Mouse (Mus musculus): Measurements from ENCODE around the gene Arhgef3.

Gene Arhgef3

DNA sequence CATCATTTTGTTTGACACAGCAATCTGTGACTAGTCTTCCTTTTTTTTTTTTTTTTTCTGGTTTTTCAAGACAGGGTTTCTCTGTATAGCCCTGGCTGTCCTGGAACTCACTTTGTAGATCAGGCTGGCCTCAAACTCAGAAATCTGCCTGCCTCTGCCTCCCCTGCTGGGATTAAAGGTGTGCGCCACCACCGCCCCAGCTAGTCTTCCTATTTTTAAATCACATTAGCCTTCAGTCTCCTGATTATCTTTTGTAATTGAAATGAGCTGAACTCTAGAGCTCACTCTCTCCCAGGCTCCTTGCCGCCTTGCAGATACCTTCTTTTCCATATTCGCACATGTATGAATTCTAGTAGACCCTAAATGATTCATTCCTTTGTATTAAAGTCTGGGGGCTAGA lies 234.0 kb downstream of the Arhgef3 start:
- no peak for DNase-seq

GRCm38 (mm10) chr14:27349120-27349519 lies 234.4 kb downstream of the Arhgef3 start:
- no peak for DNase-seq

GRCm38 (mm10) chr14:27349828-27350729 lies 235.4 kb downstream of the Arhgef3 start:
- DNase-seq: no peak

GRCm38 (mm10) chr14:27351051-27351475 lies 236.4 kb downstream of the Arhgef3 start:
- DNase-seq: peak; percentile 53 to 61

DNA sequence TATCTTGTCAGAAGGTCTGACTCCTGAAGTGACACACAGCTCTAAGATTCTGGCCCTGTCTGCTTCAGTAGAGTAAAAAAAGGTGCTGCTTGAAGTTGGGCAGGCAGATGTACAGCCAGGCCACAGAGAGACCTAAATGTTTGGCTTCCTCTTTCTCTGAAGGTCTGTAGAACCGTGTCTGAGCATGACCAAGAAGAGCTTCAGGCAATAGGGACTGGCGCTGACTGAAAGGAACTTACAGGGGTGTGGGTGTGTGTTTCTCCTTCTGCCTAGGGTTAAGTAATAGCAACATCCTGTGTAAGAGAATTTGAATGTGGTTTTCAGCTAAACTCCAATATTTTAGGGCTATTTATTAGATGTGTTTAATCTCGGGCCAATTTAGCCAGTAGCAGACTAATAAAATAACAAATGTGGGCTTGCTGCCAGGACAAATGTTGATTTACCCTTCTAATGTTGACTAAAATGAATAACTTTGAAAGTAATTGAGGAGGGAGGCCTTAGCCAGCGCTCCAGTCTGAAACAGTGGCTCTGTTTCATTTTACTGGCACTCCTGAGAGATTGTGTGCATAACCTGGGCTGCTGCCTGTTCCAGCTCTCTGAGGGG lies 236.9 kb downstream of the Arhgef3 start:
- peak in 1 of 2 experiments; percentile 52 for DNase-seq

DNA sequence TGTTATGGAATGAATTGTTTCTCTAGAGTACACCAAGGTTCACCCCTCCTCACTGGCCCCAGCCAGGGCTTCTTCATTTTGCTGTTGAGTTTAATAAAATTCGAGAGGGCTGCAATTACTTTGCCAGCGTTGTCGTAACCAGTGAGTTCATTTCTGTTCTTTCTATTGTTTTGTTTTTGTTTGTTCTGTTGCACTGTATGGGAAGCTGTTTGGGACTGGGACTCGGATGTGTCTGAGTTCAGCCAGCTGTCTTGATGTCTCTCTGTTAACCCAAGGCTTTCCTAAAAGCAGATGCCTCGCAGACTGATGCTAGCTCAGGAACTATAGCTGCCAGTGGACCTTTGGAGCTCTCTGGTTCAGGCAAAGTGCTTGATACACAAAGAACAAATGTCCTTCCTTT lies 237.8 kb downstream of the Arhgef3 start:
- no peak for DNase-seq

GRCm38 (mm10) chr14:27355151-27355550 lies 240.5 kb downstream of the Arhgef3 start:
- no peak for DNase-seq

GRCm38 (mm10) chr14:27355937-27356336 lies 241.2 kb downstream of the Arhgef3 start:
- DNase-seq: no peak

GRCm38 (mm10) chr14:27357139-27357538 lies 242.4 kb downstream of the Arhgef3 start:
- no peak for DNase-seq

DNA sequence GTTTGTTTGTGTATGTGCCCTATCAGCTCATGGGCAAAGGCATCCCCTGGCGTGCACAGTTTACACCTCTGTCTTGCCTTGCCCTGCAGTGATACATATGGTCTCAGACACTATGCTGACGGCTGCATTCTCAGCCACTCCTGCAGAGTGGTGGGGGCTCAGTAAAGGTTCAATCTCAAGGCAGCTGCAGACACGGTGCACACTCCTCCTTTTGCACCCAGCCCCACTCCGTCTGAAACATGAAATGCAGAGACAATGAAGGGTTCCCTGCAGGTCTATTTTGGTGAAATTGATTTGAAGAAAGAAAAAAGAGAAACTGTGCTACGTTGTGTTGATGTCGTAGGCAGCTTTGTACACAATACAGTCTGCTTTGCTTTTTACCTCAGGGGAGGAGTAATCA lies 243.5 kb downstream of the Arhgef3 start:
- no peak for DNase-seq

DNA sequence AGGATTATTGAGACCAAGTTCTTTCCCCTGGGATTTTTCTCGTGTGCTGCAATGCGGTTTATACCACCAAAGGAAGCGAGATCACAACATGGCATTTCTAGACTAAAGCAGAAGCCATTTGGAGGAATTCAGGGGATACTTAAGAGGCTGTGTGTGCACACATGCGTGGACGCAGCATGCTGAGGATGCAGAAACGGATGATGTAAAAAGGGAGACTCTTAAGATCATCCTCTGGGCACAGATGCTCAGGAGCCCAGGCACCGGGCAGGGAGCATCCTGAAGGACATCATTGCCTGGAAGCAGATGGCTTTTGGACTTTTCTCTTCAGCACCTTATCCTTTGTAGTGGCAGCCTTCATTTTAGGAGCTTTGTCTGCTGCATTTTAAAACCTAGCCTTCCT lies 246.2 kb downstream of the Arhgef3 start:
- DNase-seq: no peak

GRCm38 (mm10) chr14:27361514-27361913 lies 246.8 kb downstream of the Arhgef3 start:
- no peak for DNase-seq

DNA sequence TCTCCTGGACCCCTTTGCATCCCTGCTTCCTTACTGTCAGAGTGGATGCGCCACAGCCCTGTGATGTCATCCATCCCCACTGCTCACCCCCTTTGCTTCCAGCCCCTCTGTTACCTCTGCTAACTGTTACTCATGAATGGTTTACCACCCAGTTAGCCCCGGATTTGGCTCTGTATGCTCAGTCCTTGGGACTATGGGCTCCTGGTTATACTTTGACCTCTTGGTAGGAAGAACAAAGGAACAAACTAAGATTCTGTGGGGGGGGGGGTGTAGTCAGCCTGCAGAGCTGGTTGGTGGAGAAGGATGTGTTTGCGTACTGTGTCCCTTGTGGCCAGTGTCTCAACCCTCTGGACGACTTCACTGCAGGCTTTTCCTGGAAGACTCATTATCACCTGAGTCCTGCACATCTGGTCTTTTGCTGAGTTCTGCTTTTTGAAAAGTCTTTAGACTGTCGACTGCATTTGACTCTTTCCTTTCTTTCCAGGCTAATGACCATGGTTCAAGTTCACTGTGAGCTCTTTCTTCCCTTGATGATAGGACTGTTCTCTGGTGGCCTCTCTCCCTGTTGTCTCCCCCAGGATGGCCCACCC lies 250.1 kb downstream of the Arhgef3 start:
- no peak for DNase-seq

GRCm38 (mm10) chr14:27367117-27367711 lies 252.5 kb downstream of the Arhgef3 start:
- no peak for DNase-seq

DNA sequence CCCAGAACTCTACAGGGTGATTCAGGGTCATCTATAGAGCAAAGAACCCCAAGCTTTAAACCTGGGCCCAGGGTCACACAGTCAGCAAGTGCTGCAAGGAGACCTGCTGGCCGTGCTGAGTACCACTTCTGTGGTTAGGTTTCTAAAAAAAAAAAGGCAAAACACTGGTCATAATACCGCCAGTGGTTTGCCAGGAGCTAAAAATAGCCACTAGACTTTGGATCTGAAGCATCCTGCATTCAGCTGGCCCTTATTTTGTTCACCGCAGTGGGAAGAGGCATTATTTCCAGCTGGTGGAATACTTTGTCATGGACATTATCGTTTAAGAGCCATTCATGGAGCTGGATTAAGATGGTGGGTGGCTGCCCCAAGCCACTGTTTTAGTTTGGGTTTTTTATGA lies 253.9 kb downstream of the Arhgef3 start:
- DNase-seq: no peak

- DNase-seq: no peak
These were observed 254.8 kb downstream of the Arhgef3 start for GRCm38 (mm10) chr14:27369503-27369902.

GRCm38 (mm10) chr14:27371669-27372076 lies 257.0 kb downstream of the Arhgef3 start:
- no peak for DNase-seq

DNA sequence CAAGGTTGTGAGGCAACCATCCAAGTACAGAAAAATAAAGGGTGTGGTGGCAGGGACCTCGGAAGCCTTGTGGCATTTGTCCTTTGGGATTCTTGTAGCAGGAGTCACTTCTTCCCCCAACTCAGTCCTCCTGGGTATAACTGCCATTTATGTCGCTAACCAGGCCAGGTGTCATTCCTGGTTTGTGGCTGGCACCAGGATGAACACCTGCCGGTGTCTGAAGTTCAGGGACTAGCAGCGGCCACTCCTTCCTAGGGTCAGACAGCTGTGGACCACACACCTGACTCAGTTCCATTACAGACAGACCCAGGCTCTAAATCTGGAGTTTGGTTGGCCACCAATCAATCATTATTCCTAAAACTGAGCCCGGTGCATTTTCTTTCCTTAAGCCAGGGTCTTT lies 258.8 kb downstream of the Arhgef3 start:
- DNase-seq: no peak

GRCm38 (mm10) chr14:27376115-27376648 lies 261.5 kb downstream of the Arhgef3 start:
- DNase-seq: no peak

DNA sequence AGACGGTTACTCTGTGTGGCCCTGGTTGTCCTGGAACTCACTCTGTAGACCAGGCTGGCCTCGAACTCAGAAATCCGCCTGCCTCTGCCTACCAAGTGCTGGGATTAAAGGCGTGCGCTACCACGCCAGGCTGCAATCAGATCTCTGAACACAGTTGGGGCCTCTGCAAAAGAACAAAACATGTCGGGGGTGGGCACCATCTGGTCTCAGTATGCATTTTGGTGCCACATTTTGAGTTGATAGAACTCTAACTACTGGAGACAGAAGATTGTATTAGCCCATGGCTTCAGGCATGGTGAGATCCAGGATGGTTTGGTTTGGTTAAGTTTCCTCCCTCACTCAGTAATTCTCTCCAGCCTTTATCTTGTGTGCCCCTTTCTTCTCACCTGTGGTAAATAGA lies 264.0 kb downstream of the Arhgef3 start:
- DNase-seq: no peak

- peak; percentile 57 to 59 for DNase-seq
These were observed 264.7 kb downstream of the Arhgef3 start for GRCm38 (mm10) chr14:27379404-27379803.

GRCm38 (mm10) chr14:27381459-27381858 lies 266.8 kb downstream of the Arhgef3 start:
- no peak for DNase-seq

- DNase-seq: no peak
These were observed 268.7 kb downstream of the Arhgef3 start for GRCm38 (mm10) chr14:27383321-27383830.
